Mouse (Mus musculus) midbrain, embryonic 14.5 days (tissue): ENCODE measurements around the gene Ddx41. TPM values are rescaled to one million over a fixed set of nuclear protein-coding genes. Genes with fewer than 3 reads are reported as not detected.

Experiments used
- ATAC-seq: fragments of 200-750 bp; cut with Nextera tagmentation; 2 replicates; pipeline ENCODE4 v1.8.0; 2017; ENCODE audit warnings: moderate number of reproducible peaks, moderate library complexity; ENCODE audit not compliant: low FRiP score, low TSS enrichment
- DNase-seq: peaks from one replicate; pipeline ENCODE4 v3.0.0-alpha.2; 2015
- H3K27ac ChIP-seq: fragments of 300-500 bp; sonication (generic); replicated peaks from 2 replicates; pipeline ENCODE4 v1.5.1; 2014; ENCODE audit warnings: mild to moderate bottlenecking, low read depth, low read length, moderate library complexity
- H3K27me3 ChIP-seq: fragments of 300-500 bp; sonication (generic); 2 replicates; pipeline ENCODE4 v1.6.1; 2014; ENCODE audit warnings: low read length, control low read depth, mixed read lengths; ENCODE audit not compliant: control insufficient read depth, insufficient read depth
- H3K36me3 ChIP-seq: fragments of 300-500 bp; sonication (generic); 2 replicates; pipeline ENCODE4 v1.6.1; 2014; ENCODE audit warnings: low read length, control low read depth; ENCODE audit not compliant: control insufficient read depth, insufficient read depth
- H3K4me1 ChIP-seq: fragments of 300-500 bp; sonication (generic); 2 replicates; pipeline ENCODE4 v1.6.1; 2014; ENCODE audit warnings: mild to moderate bottlenecking, antibody characterized with exemption, low read length, control low read depth; ENCODE audit not compliant: control insufficient read depth, insufficient read depth
- H3K4me2 ChIP-seq: fragments of 300-500 bp; sonication (generic); 2 replicates; pipeline ENCODE4 v1.6.1; 2014; ENCODE audit warnings: mild to moderate bottlenecking, low read length, moderate library complexity
- H3K4me3 ChIP-seq: fragments of 300-500 bp; sonication (generic); replicated peaks from 2 replicates; pipeline ENCODE4 v1.5.1; 2014; ENCODE audit warnings: low read depth, low read length
- H3K9ac ChIP-seq: fragments of 300-500 bp; sonication (generic); replicated peaks from 2 replicates; pipeline ENCODE4 v1.6.1; 2014; ENCODE audit warnings: mild to moderate bottlenecking, low read length, moderate library complexity
- H3K9me3 ChIP-seq: fragments of 300-500 bp; sonication (generic); 2 replicates; pipeline ENCODE4 v1.6.1; 2016; ENCODE audit warnings: low read length, control low read depth, mixed read lengths; ENCODE audit not compliant: control insufficient read depth
- WGBS: fragments of 180-500 bp; shearing (Covaris S2); extraction: QIAGEN DNeasy Blood & Tissue Kit; methylation state at CpG from one replicate; pipeline ENCODE4 v1.1.7; 2014; 5-methylcytosine and 5-hydroxymethylcytosine counted together
- polyA plus RNA-seq: library from polyadenylated mRNA; unstranded; fragments of >200 nt; fragmentation: Nextera tagmentation; extraction: Ambion mirVana; gene quantifications from 2 replicates; pipeline ENCODE4 v1.2.1, GENCODE M21; 2014

Ddx41 gene
- polyA plus RNA-seq, 1 experiment from 2014 or later, result 56.2 TPM

DNA sequence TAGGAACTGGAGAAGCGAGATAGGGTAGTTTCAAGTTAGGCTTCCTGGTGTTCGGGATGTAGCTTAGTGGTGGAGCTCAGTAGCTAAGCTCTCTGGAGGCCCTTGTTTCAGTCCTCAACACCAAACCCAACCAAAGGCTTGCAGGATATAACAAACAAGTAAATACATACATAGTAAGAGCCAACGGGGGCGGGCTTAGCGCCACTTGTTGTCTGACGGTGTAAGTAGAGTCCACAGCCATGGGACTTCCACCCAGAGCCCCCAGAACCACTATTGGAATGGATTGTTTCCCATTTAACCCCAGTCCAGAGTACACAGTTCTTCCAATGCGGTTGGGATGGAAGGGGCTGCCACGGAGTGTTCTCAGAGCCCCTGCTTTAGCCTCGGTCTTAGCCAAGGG, 22.6 kb downstream of the Ddx41 start:
- Histone ChIP-seq H3K27me3 (no peaks in the 10 kb centered on the region), H3K36me3 (peaks cover 8% of the 10 kb centered on the region; the same call in 1 of the 2 replicates), H3K4me2 (peak overlapping the region; percentile 79), H3K9ac (no peak overlapping the region; the same call in 1 of the 2 replicates), H3K4me1 (peaks cover 23% of the 10 kb centered on the region), H3K4me3 (peak overlapping the region; percentile 77), H3K27ac (peak overlapping the region; percentile 79; the same call in 1 of the 2 replicates), H3K9me3 (no peaks in the 10 kb centered on the region)
- 36% methylated on average over 9 of the region's 9 CpGs for WGBS
- DNase-seq, result no peak
- ATAC-seq, result no peak

- Histone ChIP-seq H3K36me3 (peaks cover 14% of the 10 kb centered on the region), H3K4me3 (peak within 1 kb of the TSS; percentile 77), H3K4me2 (peak within 1 kb of the TSS; percentile 79), H3K4me1 (peaks cover 23% of the 10 kb centered on the region), H3K27me3 (no peaks in the 10 kb centered on the region), H3K9ac (peak within 1 kb of the TSS; percentile 86), H3K9me3 (no peaks in the 10 kb centered on the region), H3K27ac (peak within 1 kb of the TSS; percentile 79)
- DNase-seq (peak; percentile 91), ATAC-seq (peak; percentile 81)
- WGBS, result under 1% methylated on average over 55 of the region's 55 CpGs
These were observed 23.2 kb downstream of the Ddx41 start, which contains the start of gene Pdlim7 for GRCm38 (mm10) chr13:55513111-55513748. TSS of gene Pdlim7 (minus strand) at chr13:55513676.

- Histone ChIP-seq H3K9me3 (no peaks in the 10 kb centered on the region), H3K27ac (peak overlapping the region; percentile 79), H3K4me3 (peak overlapping the region; percentile 77), H3K4me1 (peaks cover 23% of the 10 kb centered on the region), H3K4me2 (peak overlapping the region; percentile 79), H3K9ac (peak overlapping the region; percentile 86), H3K27me3 (no peaks in the 10 kb centered on the region), H3K36me3 (peaks cover 21% of the 10 kb centered on the region)
- WGBS, result 4% methylated on average over 25 of the region's 25 CpGs
- ATAC-seq, result peak; percentile 59
- DNase-seq, result peak; percentile 68
These were observed 24.0 kb downstream of the Ddx41 start for GRCm38 (mm10) chr13:55512379-55513031.

GRCm38 (mm10) chr13:55511492-55511861, 25.0 kb downstream of the Ddx41 start:
- Histone ChIP-seq H3K27me3 (no peaks in the 10 kb centered on the region), H3K4me3 (0 out of 2 replicates have a peak overlapping the region, but pooled peaks have one; percentile 77), H3K36me3 (peaks cover 31% of the 10 kb centered on the region), H3K9me3 (no peaks in the 10 kb centered on the region), H3K4me1 (peaks cover 23% of the 10 kb centered on the region), H3K4me2 (peak overlapping the region; percentile 79), H3K9ac (peak overlapping the region; percentile 86; the same call in 1 of the 2 replicates), H3K27ac (peak overlapping the region; percentile 66)
- ATAC-seq, result no peak
- DNase-seq, result no peak
- 30% methylated on average over 5 of the region's 5 CpGs for WGBS

DNA sequence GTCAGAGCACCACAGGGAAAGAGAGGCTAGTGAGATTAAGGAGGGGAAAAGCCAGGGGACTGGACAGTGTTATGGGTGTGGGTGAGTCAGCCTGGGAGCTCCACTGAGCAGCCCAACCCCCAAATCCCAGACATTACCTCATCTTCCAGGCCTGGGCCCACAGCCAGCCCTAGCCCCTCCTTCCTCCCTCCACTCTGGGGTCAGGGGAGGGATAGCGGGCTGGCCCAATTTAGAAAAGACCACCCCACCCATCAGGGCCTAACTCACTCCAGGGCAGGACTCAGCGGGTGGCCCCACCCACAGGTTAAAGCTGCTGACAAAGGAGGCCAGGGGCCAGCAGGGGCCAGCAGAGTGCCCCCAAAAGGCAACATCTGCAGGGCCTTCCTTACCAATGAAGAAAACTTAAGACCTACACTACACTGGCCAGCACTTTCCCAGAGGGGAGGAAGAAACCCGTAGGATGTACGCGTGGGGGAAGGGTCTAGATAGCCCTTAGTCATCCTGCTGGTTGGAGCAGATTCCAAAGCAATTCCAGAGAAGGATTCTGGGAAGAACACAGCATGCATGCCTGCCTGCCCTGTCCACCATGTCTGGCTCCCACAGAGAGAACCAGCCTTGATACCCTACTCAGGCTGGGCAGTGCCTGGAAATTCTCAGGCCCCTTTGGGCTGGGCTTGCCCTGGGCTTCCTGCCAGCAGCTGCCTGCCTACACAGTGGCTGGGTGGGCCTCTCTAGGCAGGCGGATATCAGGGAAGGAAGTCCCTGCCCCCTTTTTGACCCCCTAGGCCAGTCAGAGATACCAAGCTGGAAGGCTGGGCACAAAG, 25.6 kb downstream of the Ddx41 start:
- DNase-seq (peak; percentile 68), ATAC-seq (peak; percentile 38; the same call in 1 of the 2 replicates)
- 19% methylated on average over 6 of the region's 6 CpGs for WGBS
- no peaks in the 10 kb centered on the region for H3K27me3 ChIP-seq
- no peaks in the 10 kb centered on the region for H3K9me3 ChIP-seq
- peaks cover 37% of the 10 kb centered on the region for H3K36me3 ChIP-seq
- peak overlapping the region; percentile 86; the same call in 1 of the 2 replicates for H3K9ac ChIP-seq
- H3K4me2 ChIP-seq, result peak overlapping the region; percentile 79
- peaks cover 23% of the 10 kb centered on the region for H3K4me1 ChIP-seq
- no peak overlapping the region for H3K4me3 ChIP-seq
- H3K27ac ChIP-seq, result peak overlapping the region; percentile 66

DNA sequence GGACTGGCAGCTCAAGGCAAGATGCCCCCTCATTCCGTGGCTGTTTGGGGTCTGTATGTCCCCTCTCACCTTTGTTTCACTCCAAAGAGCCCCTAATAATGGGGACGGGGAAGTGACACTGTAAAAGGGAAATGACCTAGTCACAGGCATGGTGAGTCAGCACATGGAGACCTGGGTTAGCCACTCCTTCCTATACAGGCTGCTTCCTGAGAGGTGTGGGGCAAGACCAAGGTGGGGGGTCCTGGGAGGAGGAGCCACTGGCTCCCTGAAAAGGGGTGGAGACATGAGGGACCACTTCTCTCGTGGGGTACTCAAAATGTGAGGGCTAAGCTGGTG, 26.2 kb downstream of the Ddx41 start:
- Histone ChIP-seq H3K4me2 (no peak overlapping the region), H3K4me1 (peaks cover 23% of the 10 kb centered on the region), H3K4me3 (no peak overlapping the region), H3K36me3 (peaks cover 43% of the 10 kb centered on the region), H3K27ac (peak overlapping the region; percentile 43; the same call in 1 of the 2 replicates), H3K27me3 (no peaks in the 10 kb centered on the region), H3K9me3 (no peaks in the 10 kb centered on the region), H3K9ac (no peak overlapping the region)
- no peak for DNase-seq
- WGBS, result 54% methylated on average over 3 of the region's 3 CpGs
- 0 out of 2 replicates have a peak, but pooled peaks have one; percentile 2 for ATAC-seq

- Histone ChIP-seq H3K4me1 (peaks cover 23% of the 10 kb centered on the region), H3K4me2 (no peak overlapping the region), H3K9ac (no peak overlapping the region), H3K4me3 (no peak overlapping the region), H3K9me3 (no peaks in the 10 kb centered on the region), H3K36me3 (peaks cover 60% of the 10 kb centered on the region), H3K27me3 (no peaks in the 10 kb centered on the region), H3K27ac (no peak overlapping the region)
- 89% methylated on average over 10 of the region's 10 CpGs for WGBS
- ATAC-seq, result no peak
- no peak for DNase-seq
These were observed 27.9 kb downstream of the Ddx41 start for GRCm38 (mm10) chr13:55508531-55508930.

DNA sequence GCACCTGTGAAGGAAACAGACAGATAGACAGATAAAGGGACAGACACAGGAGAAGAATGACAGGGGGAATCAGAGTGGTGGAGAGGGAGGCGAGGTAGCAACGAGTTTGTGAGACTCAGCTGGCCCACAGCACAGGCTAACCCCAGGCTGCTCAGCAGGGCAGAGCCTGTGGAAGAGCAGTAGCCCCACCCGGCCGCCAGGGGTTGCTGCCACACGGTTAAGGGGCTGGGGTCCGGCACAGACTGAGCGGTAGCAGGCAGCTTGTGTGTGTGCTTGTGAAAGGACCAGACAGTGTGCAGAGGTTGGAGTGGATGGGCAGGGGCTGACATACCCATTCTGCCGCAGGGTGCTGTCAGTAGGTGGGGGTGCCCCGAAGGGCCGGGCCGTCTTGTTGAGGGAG, 28.6 kb downstream of the Ddx41 start:
- DNase-seq (no peak), ATAC-seq (no peak)
- Histone ChIP-seq H3K9me3 (no peaks in the 10 kb centered on the region), H3K27ac (no peak overlapping the region), H3K4me2 (no peak overlapping the region), H3K27me3 (no peaks in the 10 kb centered on the region), H3K4me3 (no peak overlapping the region), H3K36me3 (peaks cover 67% of the 10 kb centered on the region), H3K9ac (no peak overlapping the region), H3K4me1 (peaks cover 23% of the 10 kb centered on the region)
- WGBS, result 57% methylated on average over 11 of the region's 11 CpGs
